Mouse (Mus musculus) kidney, adult 2 months (tissue): ENCODE data around the gene Tomm7. TPM values are rescaled to one million over a fixed set of nuclear protein-coding genes. Genes with fewer than 3 reads are reported as not detected.

Experiments used
- DNase-seq: peaks from one replicate; pipeline ENCODE4 v3.0.0; 2021
- H3K27ac ChIP-seq: fragments of 200-500 bp; 2 replicates; pipeline ENCODE4 v1.5.1; 2012; ENCODE audit warnings: low read depth, low read length, control low read depth, inconsistent platforms; ENCODE audit not compliant: insufficient read depth
- H3K27me3 ChIP-seq: fragments of 200-500 bp; replicated peaks from 2 replicates; pipeline ENCODE4 v1.6.1; 2012; ENCODE audit warnings: mild to moderate bottlenecking, moderate library complexity, low read length, inconsistent platforms; ENCODE audit not compliant: control insufficient read depth, insufficient read depth
- H3K36me3 ChIP-seq: fragments of 200-500 bp; 2 replicates; pipeline ENCODE4 v1.6.1; 2012; ENCODE audit warnings: mild to moderate bottlenecking, moderate library complexity, low read length, inconsistent platforms; ENCODE audit not compliant: control insufficient read depth, insufficient read depth
- H3K4me1 ChIP-seq: fragments of 200-500 bp; 2 replicates; pipeline ENCODE4 v1.6.1; 2011; ENCODE audit warnings: low read length; ENCODE audit not compliant: control insufficient read depth, insufficient read depth
- H3K4me3 ChIP-seq: fragments of 200-500 bp; 2 replicates; pipeline ENCODE4 v1.5.1; 2011; ENCODE audit warnings: mild to moderate bottlenecking, low read depth, low read length, control low read depth; ENCODE audit not compliant: insufficient read depth
- CTCF ChIP-seq: fragments of 200-500 bp; conservative IDR thresholded peaks from 2 replicates; pipeline ENCODE4 v1.5.1; 2011; ENCODE audit warnings: low read depth, mild to moderate bottlenecking, control low read depth, low read length, moderate library complexity, mixed read lengths; ENCODE audit not compliant: insufficient read depth, insufficient read length
- POLR2A ChIP-seq: fragments of 200-500 bp; IDR thresholded peaks from one replicate; pipeline ENCODE4 v1.6.1; 2011; ENCODE audit warnings: low read depth, low read length, control low read depth
- WGBS: fragments of 180-500 bp; shearing (Covaris S2); methylation state at CpG from one replicate; pipeline ENCODE4 v1.1.7; 2018; 5-methylcytosine and 5-hydroxymethylcytosine counted together
- polyA plus RNA-seq: library from polyadenylated mRNA; depleted of rRNA; stranded (reverse); fragments of >200 nt; gene quantifications from 2 replicates; pipeline ENCODE4 v1.2.3, GENCODE M21; 2012

Gene Tomm7
- polyA plus RNA-seq, 1 experiment = 80.7 TPM

- 94% methylated on average over 5 of the region's 5 CpGs for WGBS
Observed at GRCm38 (mm10) chr5:23865941-23866340, 22.0 kb upstream of the Tomm7 start.

GRCm38 (mm10) chr5:23864054-23864965, 20.3 kb upstream of the Tomm7 start:
- peak overlapping the region; percentile 5; the same call in 1 of the 2 replicates for H3K27ac ChIP-seq
- TF ChIP-seq CTCF (no peak), POLR2A (no peak)
- H3K4me3 ChIP-seq = no peak overlapping the region
- 78% methylated on average over 13 of the region's 13 CpGs for WGBS
- H3K4me1 ChIP-seq = no peaks in the 10 kb centered on the region
- H3K27me3 ChIP-seq = no peaks in the 10 kb centered on the region
- no peak for DNase-seq
- no peaks in the 10 kb centered on the region for H3K36me3 ChIP-seq

More at GRCm38 (mm10) chr5:23865941-23866340, 22.0 kb upstream of the Tomm7 start:
- DNase-seq = no peak
- no peak overlapping the region for H3K27ac ChIP-seq
- no peak for TF ChIP-seq POLR2A
- no peak for TF ChIP-seq CTCF
- H3K4me3 ChIP-seq = no peak overlapping the region
- H3K4me1 ChIP-seq = no peaks in the 10 kb centered on the region
- H3K27me3 ChIP-seq = no peaks in the 10 kb centered on the region
- no peaks in the 10 kb centered on the region for H3K36me3 ChIP-seq

GRCm38 (mm10) chr5:23863166-23864053, 19.4 kb upstream of the Tomm7 start:
- WGBS = 61% methylated on average over 7 of the region's 7 CpGs
- H3K36me3 ChIP-seq = no peaks in the 10 kb centered on the region
- no peak for TF ChIP-seq CTCF
- TF ChIP-seq POLR2A = no peak
- H3K27me3 ChIP-seq = no peaks in the 10 kb centered on the region
- no peaks in the 10 kb centered on the region for H3K4me1 ChIP-seq
- DNase-seq = no peak
- H3K4me3 ChIP-seq = no peak overlapping the region
- H3K27ac ChIP-seq = peak overlapping the region; percentile 37; the same call in 1 of the 2 replicates

- Histone ChIP-seq H3K4me3 (no peak overlapping the region), H3K27ac (no peak overlapping the region), H3K4me1 (no peaks in the 10 kb centered on the region), H3K36me3 (no peaks in the 10 kb centered on the region), H3K27me3 (no peaks in the 10 kb centered on the region)
- peak; percentile 71 for DNase-seq
- TF ChIP-seq CTCF = no peak
- no peak for TF ChIP-seq POLR2A
- 46% methylated on average over 5 of the region's 5 CpGs for WGBS
Observed at GRCm38 (mm10) chr5:23862291-23862690, 18.3 kb upstream of the Tomm7 start.

- Histone ChIP-seq H3K27me3 (no peaks in the 10 kb centered on the region), H3K4me1 (no peaks in the 10 kb centered on the region), H3K36me3 (no peaks in the 10 kb centered on the region), H3K4me3 (no peak overlapping the region), H3K27ac (no peak overlapping the region)
- WGBS = 89% methylated on average over 9 of the region's 9 CpGs
- TF ChIP-seq POLR2A = no peak
- no peak for TF ChIP-seq CTCF
- no peak for DNase-seq
Observed at GRCm38 (mm10) chr5:23861721-23862120, 17.8 kb upstream of the Tomm7 start.

- 80% methylated on average over 5 of the region's 5 CpGs for WGBS
- Histone ChIP-seq H3K4me1 (no peaks in the 10 kb centered on the region), H3K27ac (no peak overlapping the region), H3K4me3 (no peak overlapping the region), H3K27me3 (no peaks in the 10 kb centered on the region), H3K36me3 (no peaks in the 10 kb centered on the region)
- no peak for DNase-seq
- TF ChIP-seq POLR2A (no peak), CTCF (no peak)
Observed at GRCm38 (mm10) chr5:23859896-23860295, 15.9 kb upstream of the Tomm7 start.
